Mouse (Mus musculus): ENCODE results near the gene Btg4. TPM values are rescaled to one million over a fixed set of nuclear protein-coding genes. Genes with fewer than 3 reads are reported as not detected.
A peak's percentile ranks its signal among the peaks of the same experiment; 100 is the strongest.

The Btg4 gene
- total RNA-seq (2012; rRNA removed) (not detected in 2 replicates), polyA plus RNA-seq (2012; ENCODE audit: insufficient read depth in 1 of 2, insufficient read length in 2 of 2, low read depth in 1 of 2, low replicate concordance in 2 of 2, missing spikeins in 1 of 2) (not detected)

DNA sequence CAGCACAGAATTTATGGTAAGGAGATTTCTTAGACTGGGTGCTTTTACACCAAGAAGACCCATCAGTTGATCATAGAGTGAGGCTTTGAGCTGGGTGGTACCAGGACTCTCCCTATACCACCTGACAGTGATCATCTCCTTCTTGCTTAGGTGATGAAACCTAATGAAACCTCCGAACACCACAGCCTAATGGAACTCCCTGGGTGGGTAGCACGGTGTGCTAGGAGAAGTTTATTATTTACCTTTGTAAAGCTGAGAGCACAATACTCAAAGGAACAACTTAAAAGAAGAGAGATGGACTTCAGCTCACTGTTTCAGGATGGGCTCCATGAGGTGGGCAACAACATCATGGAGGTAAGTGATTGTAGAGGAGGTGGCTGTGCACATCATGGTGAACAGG is at the start of gene Btg4:
TSS of gene Btg4 (plus strand) at position 301 of the 400 bp plus-strand sequence.
- no peak for DNase-seq (ENCODE audit: low read depth, low spot score)
- Histone ChIP-seq H3K9me3 (replicated peaks; ENCODE audit: insufficient read depth, low read length) (no peaks in the 10 kb centered on the region), H3K4me1 (ENCODE audit: control insufficient read depth in 1 of 2, insufficient read depth in 2 of 2, low read length in 2 of 2) (peaks cover 4 to 5% of the 10 kb centered on the region in 2 experiments; a peak in 2 of 4 replicates), H3K36me3 (ENCODE audit: control insufficient read depth in 1 of 2, insufficient read depth in 2 of 2, low read length in 2 of 2) (peaks cover 0 to 5% of the 10 kb centered on the region in 2 experiments; a peak in 2 of 4 replicates), H3K27ac (ENCODE audit: control insufficient read depth, low read depth, low read length) (no peak within 1 kb of the TSS), H3K4me3 (ENCODE audit: control insufficient read depth in 1 of 2, insufficient read depth in 1 of 2, low read depth in 2 of 2, low read length in 2 of 2) (no peak within 1 kb of the TSS), H3K27me3 (ENCODE audit: control insufficient read depth in 1 of 2, insufficient read depth in 2 of 2, low read length in 2 of 2) (peaks cover 2 to 5% of the 10 kb centered on the region in 2 experiments), H3K79me2 (ENCODE audit: control insufficient read depth, insufficient read depth, low read length, poor library complexity) (no peaks in the 10 kb centered on the region), H3K9ac (ENCODE audit: control insufficient read depth, low read depth, low read length, poor library complexity, severe bottlenecking) (no peak within 1 kb of the TSS)
- TF ChIP-seq NRF1 (IDR thresholded peaks at IDR 0.05; ENCODE audit: insufficient read depth, low read depth, low read length, poor library complexity, severe bottlenecking) (no peak), MAX (IDR thresholded peaks at IDR 0.05; ENCODE audit: low read length) (no peak), MEF2A (IDR thresholded peaks at IDR 0.05; ENCODE audit: extremely low read depth, insufficient replicate concordance, low read depth, low read length, poor library complexity, severe bottlenecking) (no peak), USF2 (IDR thresholded peaks at IDR 0.05; ENCODE audit: borderline replicate concordance in 1 of 2, insufficient read depth in 1 of 2, low read depth in 1 of 2, low read length in 2 of 2) (no peak), E2F4 (IDR thresholded peaks at IDR 0.05; ENCODE audit: borderline replicate concordance, low read depth, low read length) (no peak)

GRCm38 (mm10) chr9:51013644-51014043 is 47.1 kb upstream of the Btg4 start:
- Histone ChIP-seq H3K79me2 (ENCODE audit: control insufficient read depth, insufficient read depth, low read length, poor library complexity) (peaks cover 2% of the 10 kb centered on the region), H3K36me3 (ENCODE audit: control insufficient read depth in 1 of 2, insufficient read depth in 2 of 2, low read length in 2 of 2) (peaks cover 0 to 15% of the 10 kb centered on the region in 2 experiments; a peak in 2 of 4 replicates), H3K9ac (ENCODE audit: control insufficient read depth, low read depth, low read length, poor library complexity, severe bottlenecking) (no peak overlapping the region), H3K27me3 (ENCODE audit: control insufficient read depth in 1 of 2, insufficient read depth in 2 of 2, low read length in 2 of 2) (no peaks in the 10 kb centered on the region), H3K9me3 (replicated peaks; ENCODE audit: insufficient read depth, low read length) (no peaks in the 10 kb centered on the region), H3K4me1 (ENCODE audit: control insufficient read depth in 1 of 2, insufficient read depth in 2 of 2, low read length in 2 of 2) (peaks cover 4 to 6% of the 10 kb centered on the region in 2 experiments; a peak in 3 of 4 replicates), H3K4me3 (ENCODE audit: control insufficient read depth in 1 of 2, insufficient read depth in 1 of 2, low read depth in 2 of 2, low read length in 2 of 2) (no peak overlapping the region), H3K27ac (ENCODE audit: control insufficient read depth, low read depth, low read length) (no peak overlapping the region)
- TF ChIP-seq TCF12 (IDR thresholded peaks at IDR 0.05; ENCODE audit: low read depth, low read length), result peak; percentile 76; the same call in 1 of the 2 replicates
- peak; percentile 69; the same call in 1 of the 2 replicates for TF ChIP-seq GATA1 (IDR thresholded peaks at IDR 0.05; ENCODE audit: low read depth, low read length)
- peak; percentile 60 to 76 for TF ChIP-seq EP300 (IDR thresholded peaks at IDR 0.05; ENCODE audit: low read depth in 1 of 2, low read length in 2 of 2)
- TF ChIP-seq RCOR1 (IDR thresholded peaks at IDR 0.05; ENCODE audit: low read depth, low read length), result 0 out of 2 replicates have a peak, but pooled peaks have one; percentile 9
- TF ChIP-seq ZNF384 (IDR thresholded peaks at IDR 0.05; ENCODE audit: low read depth, low read length), result no peak
- DNase-seq (ENCODE audit: low read depth, low spot score), result peak; percentile 39

GRCm38 (mm10) chr9:51015732-51016131 is 45.0 kb upstream of the Btg4 start:
- peak overlapping the region; percentile 34; the same call in 1 of the 2 replicates for H3K27ac ChIP-seq (ENCODE audit: control insufficient read depth, low read depth, low read length)
- H3K36me3 ChIP-seq (ENCODE audit: control insufficient read depth in 1 of 2, insufficient read depth in 2 of 2, low read length in 2 of 2), result peaks cover 0 to 19% of the 10 kb centered on the region in 2 experiments; a peak in 2 of 4 replicates
- TF ChIP-seq MEF2A (IDR thresholded peaks at IDR 0.05; ENCODE audit: extremely low read depth, insufficient replicate concordance, low read depth, low read length, poor library complexity, severe bottlenecking) (no peak), EP300 (IDR thresholded peaks at IDR 0.05; ENCODE audit: low read depth in 1 of 2, low read length in 2 of 2) (peak; percentile 85), ETS1 (IDR thresholded peaks at IDR 0.05; ENCODE audit: low read depth, low read length) (peak; percentile 77), GATA1 (IDR thresholded peaks at IDR 0.05; ENCODE audit: low read depth, low read length) (peak; percentile 71), MXI1 (IDR thresholded peaks at IDR 0.05; ENCODE audit: low read depth, low read length) (0 out of 2 replicates have a peak, but pooled peaks have one; percentile 22), MYB (IDR thresholded peaks at IDR 0.05; ENCODE audit: low read depth, low read length) (peak; percentile 51; the same call in 1 of the 2 replicates), HCFC1 (IDR thresholded peaks at IDR 0.05; ENCODE audit: low read depth, low read length) (no peak), JUND (IDR thresholded peaks at IDR 0.05; ENCODE audit: low read depth, low read length) (peak; percentile 92), TCF12 (IDR thresholded peaks at IDR 0.05; ENCODE audit: low read depth, low read length) (peak; percentile 30; the same call in 1 of the 2 replicates), SIN3A (IDR thresholded peaks at IDR 0.05; ENCODE audit: low read length) (peak; percentile 22; the same call in 1 of the 2 replicates), RAD21 (IDR thresholded peaks at IDR 0.05; ENCODE audit: low read depth, low read length) (no peak), ZC3H11A (IDR thresholded peaks at IDR 0.05; ENCODE audit: low read depth, low read length) (no peak)
- H3K27me3 ChIP-seq (ENCODE audit: control insufficient read depth in 1 of 2, insufficient read depth in 2 of 2, low read length in 2 of 2), result no peaks in the 10 kb centered on the region
- H3K9me3 ChIP-seq (replicated peaks; ENCODE audit: insufficient read depth, low read length), result no peaks in the 10 kb centered on the region
- H3K9ac ChIP-seq (ENCODE audit: control insufficient read depth, low read depth, low read length, poor library complexity, severe bottlenecking), result no peak overlapping the region
- H3K4me3 ChIP-seq (ENCODE audit: control insufficient read depth in 1 of 2, insufficient read depth in 1 of 2, low read depth in 2 of 2, low read length in 2 of 2), result no peak overlapping the region
- H3K79me2 ChIP-seq (ENCODE audit: control insufficient read depth, insufficient read depth, low read length, poor library complexity), result no peaks in the 10 kb centered on the region
- peaks cover 6 to 14% of the 10 kb centered on the region in 2 experiments for H3K4me1 ChIP-seq (ENCODE audit: control insufficient read depth in 1 of 2, insufficient read depth in 2 of 2, low read length in 2 of 2)
- peak; percentile 74 for DNase-seq (ENCODE audit: low read depth, low spot score)

All from MEL (cell line).